Mouse (Mus musculus): ENCODE results near the gene Bivm.

Bivm gene

DNA sequence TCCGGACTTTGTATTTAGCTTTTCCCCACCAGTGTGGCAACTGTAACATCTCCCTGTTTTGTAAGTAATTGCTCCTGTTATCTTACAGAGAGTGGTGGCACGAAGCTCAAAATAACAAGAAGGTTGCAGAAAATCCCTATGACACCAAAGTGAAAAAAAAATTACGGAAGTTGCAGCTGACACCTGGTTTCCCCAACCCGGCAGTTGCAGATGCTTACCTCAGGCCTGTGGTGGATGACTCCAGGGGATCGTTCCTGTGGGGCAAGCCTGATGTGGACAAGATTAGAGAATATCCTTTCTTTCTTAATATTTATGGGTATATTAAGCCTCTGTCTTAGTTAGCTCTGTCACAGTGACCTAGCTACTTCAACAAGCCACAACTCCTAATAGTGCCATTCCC is 59.3 kb downstream of the Bivm start:
- no peak for DNase-seq (ENCODE audit: low read depth)

- DNase-seq (ENCODE audit: low read depth), result no peak
Measured at GRCm38 (mm10) chr1:44186396-44186795, 67.6 kb downstream of the Bivm start.
